Mouse (Mus musculus): ENCODE results near the gene Brd3os. TPM values are rescaled to one million over a fixed set of nuclear protein-coding genes. Genes with fewer than 3 reads are reported as not detected.

The Brd3os gene
- polyA plus RNA-seq, 1 experiment from 2014 or later, result 8.1 TPM

- Histone ChIP-seq H3K4me3 (ENCODE audit: low read depth, low read length) (no peak overlapping the region), H3K4me2 (no peak overlapping the region), H3K9me3 (ENCODE audit: low read depth, low read length) (no peaks in the 10 kb centered on the region), H3K27me3 (ENCODE audit: insufficient read depth, low read length) (no peaks in the 10 kb centered on the region), H3K27ac (ENCODE audit: low read depth) (no peak overlapping the region), H3K9ac (no peak overlapping the region), H3K4me1 (ENCODE audit: insufficient read depth) (no peaks in the 10 kb centered on the region), H3K36me3 (ENCODE audit: insufficient read depth) (no peaks in the 10 kb centered on the region)
- DNase-seq, result no peak
- no peak for ATAC-seq (ENCODE audit: insufficient read depth)
- TF ChIP-seq CTCF (IDR thresholded peaks at IDR 0.05; ENCODE audit: low read depth), result no peak
- 78% methylated on average over 3 of the region's 4 CpGs for WGBS
Measured at GRCm38 (mm10) chr2:27487336-27488049, 45.4 kb downstream of the Brd3os start.

DNA sequence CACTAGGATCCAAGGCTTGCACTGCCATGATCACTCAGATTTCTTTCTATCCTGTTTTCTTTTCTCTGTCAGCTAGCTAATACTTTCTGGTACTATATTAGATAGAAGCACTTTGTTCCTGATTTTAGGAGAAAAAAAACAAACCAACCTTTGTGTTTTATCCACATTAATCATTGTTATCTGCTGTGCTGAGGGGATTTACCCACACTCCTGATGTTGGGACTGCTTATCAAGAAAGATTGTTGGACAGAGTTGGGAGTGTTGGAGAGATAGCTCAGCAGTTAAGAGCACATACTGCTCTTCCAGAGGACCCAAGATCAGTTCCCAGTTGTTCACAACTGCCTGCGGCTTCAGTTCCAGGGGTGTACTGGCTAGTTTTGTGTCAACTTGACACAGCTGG lies 46.2 kb downstream of the Brd3os start:
- no peak for TF ChIP-seq CTCF (IDR thresholded peaks at IDR 0.05; ENCODE audit: low read depth)
- ATAC-seq (ENCODE audit: insufficient read depth) (no peak), DNase-seq (no peak)
- no peak overlapping the region for H3K27ac ChIP-seq (ENCODE audit: low read depth)
- no peak overlapping the region for H3K4me3 ChIP-seq (ENCODE audit: low read depth, low read length)
- no peaks in the 10 kb centered on the region for H3K4me1 ChIP-seq (ENCODE audit: insufficient read depth)
- H3K36me3 ChIP-seq (ENCODE audit: insufficient read depth), result no peaks in the 10 kb centered on the region
- no peaks in the 10 kb centered on the region for H3K9me3 ChIP-seq (ENCODE audit: low read depth, low read length)
- H3K27me3 ChIP-seq (ENCODE audit: insufficient read depth, low read length), result no peaks in the 10 kb centered on the region
- H3K9ac ChIP-seq, result no peak overlapping the region
- 82% methylated on average over 1 of the region's 1 CpGs for WGBS
- H3K4me2 ChIP-seq, result no peak overlapping the region

DNA sequence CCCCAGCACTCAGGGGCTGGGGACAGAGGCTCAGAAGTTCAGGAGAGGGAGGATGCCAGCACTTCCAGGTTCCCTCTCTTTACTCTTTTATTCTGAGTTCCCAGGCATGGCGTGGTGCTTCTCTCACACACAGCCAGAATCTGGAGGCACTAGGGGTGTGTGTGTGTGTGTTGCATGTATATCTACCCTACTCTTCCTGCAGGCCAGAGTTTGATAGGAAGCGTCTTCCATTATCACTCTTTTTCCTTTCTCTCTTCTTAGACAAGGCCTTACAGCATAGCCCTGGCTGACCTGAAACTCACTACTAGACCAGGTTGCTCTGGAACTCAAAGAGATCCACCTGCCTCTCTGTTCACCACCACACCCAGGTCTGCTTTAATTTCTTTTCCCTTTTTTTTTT lies 48.8 kb downstream of the Brd3os start:
- Histone ChIP-seq H3K4me1 (ENCODE audit: insufficient read depth) (no peaks in the 10 kb centered on the region), H3K27me3 (ENCODE audit: insufficient read depth, low read length) (no peaks in the 10 kb centered on the region), H3K9ac (no peak overlapping the region), H3K4me2 (no peak overlapping the region), H3K36me3 (ENCODE audit: insufficient read depth) (no peaks in the 10 kb centered on the region), H3K4me3 (ENCODE audit: low read depth, low read length) (no peak overlapping the region), H3K27ac (ENCODE audit: low read depth) (no peak overlapping the region), H3K9me3 (ENCODE audit: low read depth, low read length) (no peaks in the 10 kb centered on the region)
- no peak for TF ChIP-seq CTCF (IDR thresholded peaks at IDR 0.05; ENCODE audit: low read depth)
- ATAC-seq (ENCODE audit: insufficient read depth) (no peak), DNase-seq (no peak)
- 72% methylated on average over 2 of the region's 2 CpGs for WGBS

Small RNA genes within 50 kb of the gene (microRNA-seq; reads per million reads assigned to microRNA genes)
- gene Gm24049 (ENCODE audit: borderline number of aligned reads) (not detected), gene Mir7578 (ENCODE audit: borderline number of aligned reads) (not detected)

Other genes with a start within 250 kb of the Brd3os start
- 23.6 and 25.0 TPM in 2 replicates for gene Sardh, start 194.0 kb upstream of the Brd3os start, polyA plus RNA-seq (2014; fragmentation: Nextera tagmentation; extraction: Ambion mirVana)
- gene Vav2, start 15.3 kb upstream of the Brd3os start, polyA plus RNA-seq (2014; fragmentation: Nextera tagmentation; extraction: Ambion mirVana), result 8.6 and 8.8 TPM in 2 replicates
- gene Brd3, start 65.3 kb downstream of the Brd3os start, polyA plus RNA-seq (2014; fragmentation: Nextera tagmentation; extraction: Ambion mirVana), result 126 and 141 TPM in 2 replicates
- gene Wdr5, start 72.8 kb downstream of the Brd3os start, polyA plus RNA-seq (2014; fragmentation: Nextera tagmentation; extraction: Ambion mirVana), result 63.6 and 71.3 TPM in 2 replicates
- 9.1 and 10.3 TPM in 2 replicates for gene Rxra, start 234.1 kb downstream of the Brd3os start, polyA plus RNA-seq (2014; fragmentation: Nextera tagmentation; extraction: Ambion mirVana)